Mouse (Mus musculus) embryonic fibroblast, embryonic 13.5 days (primary cell): ENCODE data around the gene Pmvk.

ENCODE experiments used
- CTCF ChIP-seq: IDR thresholded peaks from 2 replicates; pipeline ENCODE4 v1.5.1; 2011; ENCODE audit warnings: mild to moderate bottlenecking, control low read depth, low read length, moderate library complexity, borderline replicate concordance; ENCODE audit not compliant: insufficient read depth
- POLR2A ChIP-seq: IDR thresholded peaks from 2 replicates; pipeline ENCODE4 v1.6.1; 2011; ENCODE audit warnings: low read depth, mild to moderate bottlenecking, control low read depth, low read length, moderate library complexity

GRCm38 (mm10) chr3:89424416-89425140, 29.8 kb upstream of the Pmvk start:
- no peak for TF ChIP-seq POLR2A
- TF ChIP-seq CTCF, result no peak
